Mouse (Mus musculus) stomach, postnatal 0 days (tissue): ENCODE data around the gene Kif21b.

Experiments used
- CTCF ChIP-seq: IDR thresholded peaks from 2 replicates; pipeline ENCODE4 v1.5.1; 2016; ENCODE audit warnings: antibody characterized with exemption, low read depth, mild to moderate bottlenecking, moderate library complexity
- EP300 ChIP-seq: optimal IDR thresholded peaks from 2 replicates; pipeline ENCODE3; 2016; ENCODE audit warnings: antibody characterized with exemption

- TF ChIP-seq EP300 (no peak), CTCF (no peak)
Observed at GRCm38 (mm10) chr1:136225846-136226245, 94.7 kb downstream of the Kif21b start.
